Mouse (Mus musculus) stomach, postnatal 0 days (tissue): ENCODE results near the gene Chrm3.

Experiments used
- CTCF ChIP-seq: IDR thresholded peaks from 2 replicates; pipeline ENCODE4 v1.5.1; 2016; ENCODE audit warnings: antibody characterized with exemption, low read depth, mild to moderate bottlenecking, moderate library complexity
- EP300 ChIP-seq: optimal IDR thresholded peaks from 2 replicates; pipeline ENCODE3; 2016; ENCODE audit warnings: antibody characterized with exemption

- no peak for TF ChIP-seq CTCF
- TF ChIP-seq EP300, result no peak
Measured at GRCm38 (mm10) chr13:9993571-9993970, 367.1 kb downstream of the Chrm3 start.
